Mouse (Mus musculus) liver, embryonic 14.5 days (tissue): ENCODE data around the gene Prss32. TPM values are rescaled to one million over a fixed set of nuclear protein-coding genes. Genes with fewer than 3 reads are reported as not detected.

Experiments
- ATAC-seq: fragments of 200-750 bp; cut with Nextera tagmentation; 2 replicates; pipeline ENCODE4 v1.8.0; 2017; ENCODE audit warnings: moderate number of reproducible peaks, mild to moderate bottlenecking, moderate library complexity; ENCODE audit not compliant: insufficient read depth
- DNase-seq, 3 experiments: peaks; one replicate each; pipeline ENCODE4 v3.0.0-alpha.2; 2012 to 2013; ENCODE audit warnings: low read depth in 3 of 3, low spot score in 3 of 3
- H3K27ac ChIP-seq: fragments of 300-500 bp; sonication (generic); 2 replicates; pipeline ENCODE4 v1.5.1; 2014; ENCODE audit warnings: moderate library complexity, mild to moderate bottlenecking, control low read depth, inconsistent platforms
- H3K27me3 ChIP-seq: fragments of 300-500 bp; sonication (generic); 2 replicates; pipeline ENCODE4 v1.6.1; 2014; ENCODE audit warnings: mild to moderate bottlenecking, low read length, moderate library complexity; ENCODE audit not compliant: control insufficient read depth, insufficient read depth
- H3K36me3 ChIP-seq: fragments of 300-500 bp; sonication (generic); replicated peaks from 2 replicates; pipeline ENCODE4 v1.6.1; 2014; ENCODE audit warnings: low read depth; ENCODE audit not compliant: control insufficient read depth, insufficient read depth
- H3K4me1 ChIP-seq, 2 experiments: fragments of 200-500 bp in 1 of 2; fragments of 300-500 bp in 1 of 2; sonication (generic) in 1 of 2; replicated peaks; 2 replicates each; pipeline ENCODE4 v1.6.1; 2012 to 2014; ENCODE audit warnings: antibody characterized with exemption in 1 of 2, inconsistent platforms in 1 of 2, low read length in 1 of 2; ENCODE audit not compliant: control insufficient read depth in 2 of 2, insufficient read depth in 2 of 2
- H3K4me2 ChIP-seq: fragments of 300-500 bp; sonication (generic); 2 replicates; pipeline ENCODE4 v1.6.1; 2014; ENCODE audit warnings: low read depth, mild to moderate bottlenecking, control low read depth, moderate library complexity
- H3K4me3 ChIP-seq, 2 experiments: fragments of 200-500 bp in 1 of 2; fragments of 300-500 bp in 1 of 2; sonication (generic) in 1 of 2; 2 replicates each; pipeline ENCODE4 v1.5.1; 2012 to 2014; ENCODE audit warnings: low read depth in 2 of 2, low read length in 2 of 2, mild to moderate bottlenecking in 2 of 2, control low read depth in 1 of 2, inconsistent platforms in 1 of 2, moderate library complexity in 1 of 2; ENCODE audit not compliant: insufficient read depth in 1 of 2
- H3K9ac ChIP-seq: fragments of 300-500 bp; sonication (generic); replicated peaks from 2 replicates; pipeline ENCODE4 v1.6.1; 2014; ENCODE audit warnings: mild to moderate bottlenecking, control low read depth, moderate library complexity
- H3K9me3 ChIP-seq: fragments of 300-500 bp; sonication (generic); 2 replicates; pipeline ENCODE4 v1.6.1; 2016; ENCODE audit warnings: low read length, mixed read lengths; ENCODE audit not compliant: control insufficient read depth
- CTCF ChIP-seq: IDR thresholded peaks from 2 replicates; pipeline ENCODE4 v1.5.1; 2016; ENCODE audit warnings: antibody characterized with exemption, low read depth, control low read depth
- EP300 ChIP-seq: IDR thresholded peaks from 2 replicates; pipeline ENCODE4 v1.6.1; 2016; ENCODE audit warnings: antibody characterized with exemption, low read depth
- WGBS: fragments of 180-500 bp; shearing (Covaris S2); extraction: QIAGEN DNeasy Blood & Tissue Kit; methylation state at CpG from one replicate; pipeline ENCODE4 v1.1.7; 2014; ENCODE audit not compliant: insufficient replicate concordance; 5-methylcytosine and 5-hydroxymethylcytosine counted together
- polyA plus RNA-seq, 2 experiments: library from polyadenylated mRNA; depleted of rRNA in 1 of 2; stranded (reverse) in 1 of 2; unstranded in 1 of 2; fragments of >200 nt; fragmentation: Nextera tagmentation in 1 of 2; extraction: Ambion mirVana in 1 of 2; gene quantifications; 2 replicates each; pipeline versions ENCODE4 v1.2.1 to v1.2.3; 2012 to 2014

Prss32 gene
- polyA plus RNA-seq (2012; rRNA removed) (0.06 TPM in 1 of 2 replicates, not detected in the other), polyA plus RNA-seq (2014; fragmentation: Nextera tagmentation; extraction: Ambion mirVana) (not detected in 2 replicates)

DNA sequence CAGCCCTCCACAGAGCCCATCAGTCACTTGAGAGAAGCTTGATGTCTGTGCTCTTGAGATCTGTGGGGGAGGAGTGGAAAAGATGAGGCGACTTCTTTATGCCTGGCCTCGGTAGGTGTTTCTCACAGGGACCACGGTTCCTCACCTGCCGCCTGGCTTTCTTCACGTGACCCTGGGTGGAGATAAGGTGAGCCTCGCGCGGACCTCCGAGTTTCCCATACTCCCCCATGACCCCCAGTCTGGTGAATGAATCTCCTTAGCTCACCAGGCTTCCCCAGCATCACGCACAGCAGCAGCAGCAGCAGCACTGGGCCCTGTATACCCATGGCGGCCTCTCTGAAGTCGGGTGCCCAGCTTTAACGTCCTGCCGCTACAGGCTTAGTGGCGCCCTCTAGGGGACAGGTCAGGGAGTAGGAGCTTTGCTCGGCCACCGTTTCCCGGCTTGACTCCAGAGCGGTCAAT is at the start of gene Prss32, which contains the start of gene Prss41:
TSS of gene Prss32 (plus strand) at position 44 of the 462 bp plus-strand sequence.
TSS of gene Prss41 (minus strand) at position 361 of the 462 bp plus-strand sequence.
- peak; percentile 37; the same call in 1 of the 2 replicates for ATAC-seq
- no peak for TF ChIP-seq EP300
- peak; percentile 93 for TF ChIP-seq CTCF
- DNase-seq = peak in 2 of 3 experiments; percentile 53 to 55
- Histone ChIP-seq H3K4me2 (peak within 1 kb of the TSS; percentile 48), H3K4me3 (peak within 1 kb of the TSS; percentile 1 to 22; a peak in 1 of 4 replicates), H3K9me3 (no peaks in the 10 kb centered on the region), H3K9ac (no peak within 1 kb of the TSS), H3K4me1 (no peaks in the 10 kb centered on the region), H3K36me3 (no peaks in the 10 kb centered on the region), H3K27ac (no peak within 1 kb of the TSS), H3K27me3 (no peaks in the 10 kb centered on the region)
- WGBS = 19% methylated on average over 19 of the region's 19 CpGs

DNA sequence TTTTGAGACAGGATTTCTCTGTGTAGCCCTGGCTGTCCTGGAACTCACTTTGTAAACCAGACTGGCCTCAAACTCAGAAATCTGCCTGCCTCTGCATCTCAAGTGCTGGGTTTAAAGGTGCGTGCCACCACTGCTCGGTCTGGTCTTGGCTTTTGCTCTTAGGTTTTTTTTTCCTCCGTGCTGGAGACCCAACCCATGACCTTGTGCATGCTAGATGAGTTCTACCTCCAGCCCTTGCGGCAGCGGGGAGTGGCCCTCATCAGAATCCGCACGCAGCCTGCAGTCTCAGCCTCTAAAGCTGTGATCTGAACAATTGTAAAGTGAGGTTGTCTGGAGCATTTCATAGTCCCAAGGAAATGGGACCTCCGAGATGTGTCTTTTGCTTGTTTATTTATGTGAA is 48.3 kb upstream of the Prss32 start:
- TF ChIP-seq CTCF (no peak), EP300 (no peak)

DNA sequence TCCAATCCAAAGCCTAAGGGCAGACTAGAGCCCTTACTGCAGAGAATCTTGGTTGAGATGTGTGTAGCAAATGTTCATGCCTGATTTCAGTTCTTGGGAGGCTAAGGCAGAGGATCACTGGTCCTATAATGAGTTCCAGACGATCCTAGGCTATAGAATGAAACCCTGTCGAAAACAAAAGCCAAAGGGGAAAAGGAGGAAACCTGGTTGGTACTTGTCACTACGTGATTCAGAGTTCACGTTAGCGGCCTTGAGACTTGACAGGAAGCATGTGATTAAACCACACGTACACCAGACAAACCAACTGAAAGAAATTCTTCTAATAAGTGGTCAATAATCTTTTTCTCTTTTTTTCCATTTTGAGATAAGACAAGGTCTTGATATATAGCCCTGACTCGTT is 46.3 kb upstream of the Prss32 start:
- no peak overlapping the region for H3K9ac ChIP-seq
- H3K36me3 ChIP-seq = no peaks in the 10 kb centered on the region
- no peaks in the 10 kb centered on the region for H3K27me3 ChIP-seq
- no peak overlapping the region for H3K4me2 ChIP-seq
- H3K27ac ChIP-seq = no peak overlapping the region
- ATAC-seq (no peak), DNase-seq (no peak)
- WGBS = 32% methylated on average over 7 of the region's 7 CpGs
- TF ChIP-seq CTCF (no peak), EP300 (no peak)
- H3K4me3 ChIP-seq = no peak overlapping the region
- peaks cover 3 to 5% of the 10 kb centered on the region in 2 experiments for H3K4me1 ChIP-seq
- H3K9me3 ChIP-seq = no peaks in the 10 kb centered on the region

More for the DNA sequence above, 48.3 kb upstream of the Prss32 start:
- 84% methylated on average over 8 of the region's 8 CpGs for WGBS
- Histone ChIP-seq H3K27me3 (no peaks in the 10 kb centered on the region), H3K9ac (no peak overlapping the region), H3K9me3 (no peaks in the 10 kb centered on the region), H3K4me1 (peaks cover 6 to 7% of the 10 kb centered on the region in 2 experiments; a peak in 3 of 4 replicates), H3K4me3 (no peak overlapping the region), H3K36me3 (no peaks in the 10 kb centered on the region), H3K27ac (no peak overlapping the region), H3K4me2 (no peak overlapping the region)
- ATAC-seq (no peak), DNase-seq (no peak)

DNA sequence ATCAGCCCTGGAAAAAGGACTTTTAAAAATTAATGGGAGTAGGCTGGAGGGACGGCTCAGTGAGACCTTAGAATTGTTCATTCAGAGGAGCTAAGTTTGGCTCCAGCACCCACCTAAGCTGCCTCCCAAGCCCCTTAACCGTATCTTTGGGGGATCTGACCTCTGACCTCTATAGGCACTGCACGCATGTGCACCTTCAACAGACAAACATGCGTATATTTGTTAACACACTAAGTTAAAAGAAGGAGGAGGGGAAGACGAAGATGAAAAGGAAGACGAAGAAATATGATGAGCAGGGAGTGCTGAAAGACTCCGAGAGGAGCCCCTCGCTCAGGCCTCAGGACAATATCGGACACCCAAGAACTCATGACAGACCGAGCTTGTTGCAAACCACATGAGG is 42.0 kb upstream of the Prss32 start:
- Histone ChIP-seq H3K27me3 (no peaks in the 10 kb centered on the region), H3K4me2 (peak overlapping the region; percentile 91), H3K36me3 (no peaks in the 10 kb centered on the region), H3K9ac (no peak overlapping the region), H3K9me3 (no peaks in the 10 kb centered on the region), H3K4me1 (peaks cover 8 to 13% of the 10 kb centered on the region in 2 experiments), H3K4me3 (no peak overlapping the region), H3K27ac (no peak overlapping the region)
- TF ChIP-seq CTCF (no peak), EP300 (no peak)
- DNase-seq (no peak), ATAC-seq (no peak)
- WGBS = 83% methylated on average over 10 of the region's 10 CpGs

DNA sequence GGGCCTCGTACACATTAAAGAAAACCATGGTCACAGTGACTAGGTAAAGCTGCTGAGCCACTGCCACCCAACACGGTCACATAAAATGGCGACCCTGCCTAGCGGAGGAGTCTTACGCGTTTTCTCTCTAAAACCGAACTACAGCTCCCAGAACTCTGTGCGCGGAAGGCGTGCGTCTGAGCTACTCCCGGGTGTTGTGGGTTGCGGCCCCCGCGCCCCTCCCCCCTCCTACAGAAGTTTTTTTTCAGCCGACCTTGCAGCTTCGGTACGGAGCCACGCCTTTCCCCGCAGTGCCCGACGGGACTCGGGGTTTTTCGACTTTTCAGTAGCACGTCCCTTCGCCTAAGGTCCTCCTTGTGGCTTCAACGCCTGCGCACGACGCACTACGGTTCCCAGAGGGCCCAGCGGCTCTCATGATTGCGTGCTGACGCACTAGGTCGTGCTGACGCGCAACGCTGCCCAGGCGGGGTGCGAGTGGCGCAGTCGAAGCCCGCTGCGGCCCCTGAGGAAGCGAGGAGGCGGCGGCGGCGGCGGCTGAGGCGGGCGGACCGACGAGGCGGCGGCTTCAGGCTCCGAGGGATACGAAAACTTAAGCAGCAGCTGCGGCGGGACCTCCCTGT is 40.8 kb upstream of the Prss32 start:
- TF ChIP-seq CTCF (no peak), EP300 (peak; percentile 14; the same call in 1 of the 2 replicates)

More for the DNA sequence above, 40.8 kb upstream of the Prss32 start:
- ATAC-seq = peak; percentile 97
- peaks cover 11% of the 10 kb centered on the region for H3K36me3 ChIP-seq
- no peaks in the 10 kb centered on the region for H3K27me3 ChIP-seq
- H3K4me1 ChIP-seq = peaks cover 8 to 13% of the 10 kb centered on the region in 2 experiments
- peak overlapping the region; percentile 91 for H3K4me2 ChIP-seq
- peak; percentile 94 to 97 (median 94) for DNase-seq
- peak overlapping the region; percentile 99 for H3K9ac ChIP-seq
- H3K9me3 ChIP-seq = no peaks in the 10 kb centered on the region
- peak overlapping the region; percentile 90 for H3K4me3 ChIP-seq
- peak overlapping the region; percentile 93 for H3K27ac ChIP-seq
- WGBS = under 1% methylated on average over 60 of the region's 60 CpGs
